Mouse (Mus musculus) lung, postnatal 0 days (tissue): ENCODE data around the gene Ctsh. TPM values are rescaled to one million over a fixed set of nuclear protein-coding genes. Genes with fewer than 3 reads are reported as not detected.
"Not testable (repeated sequence)": the region's sequence is repeated elsewhere in the genome, so short reads cannot be mapped to it uniquely, and the experiment has no call there.

Experiments
- ATAC-seq: fragments of 200-750 bp; cut with Nextera tagmentation; 2 replicates; pipeline ENCODE4 v1.8.0; 2017; ENCODE audit warnings: moderate library complexity
- DNase-seq: peaks from one replicate; pipeline ENCODE4 v3.0.0-alpha.2; 2016; ENCODE audit warnings: low spot score
- H3K27ac ChIP-seq: fragments of 300-500 bp; sonication (generic); 2 replicates; pipeline ENCODE4 v1.5.1; 2014; ENCODE audit warnings: antibody characterized with exemption, mild to moderate bottlenecking, low read length, mixed read lengths
- H3K27me3 ChIP-seq: fragments of 300-500 bp; sonication (generic); replicated peaks from 2 replicates; pipeline ENCODE4 v1.6.1; 2014; ENCODE audit warnings: low read length, mixed read lengths; ENCODE audit not compliant: insufficient read depth
- H3K36me3 ChIP-seq: fragments of 300-500 bp; sonication (generic); 2 replicates; pipeline ENCODE4 v1.6.1; 2014; ENCODE audit warnings: low read length, mixed read lengths; ENCODE audit not compliant: insufficient read depth
- H3K4me1 ChIP-seq: fragments of 300-500 bp; sonication (generic); 2 replicates; pipeline ENCODE4 v1.6.1; 2014; ENCODE audit warnings: antibody characterized with exemption, low read depth, low read length, mixed read lengths; ENCODE audit not compliant: insufficient read depth
- H3K4me2 ChIP-seq: fragments of 300-500 bp; sonication (generic); replicated peaks from 2 replicates; pipeline ENCODE4 v1.6.1; 2014; ENCODE audit warnings: low read depth, mild to moderate bottlenecking, low read length, moderate library complexity, mixed read lengths
- H3K4me3 ChIP-seq: fragments of 300-500 bp; sonication (generic); 2 replicates; pipeline ENCODE4 v1.5.1; 2014; ENCODE audit warnings: low read depth, low read length
- H3K9ac ChIP-seq: fragments of 300-500 bp; sonication (generic); replicated peaks from 2 replicates; pipeline ENCODE4 v1.6.1; 2014; ENCODE audit warnings: low read depth, mild to moderate bottlenecking
- H3K9me3 ChIP-seq: fragments of 300-500 bp; sonication (generic); 2 replicates; pipeline ENCODE4 v1.6.1; 2016; ENCODE audit warnings: low read length, mixed read lengths
- CTCF ChIP-seq: IDR thresholded peaks from 2 replicates; pipeline ENCODE4 v1.5.1; 2016; ENCODE audit warnings: antibody characterized with exemption, mild to moderate bottlenecking
- EP300 ChIP-seq: IDR thresholded peaks from 2 replicates; pipeline ENCODE4 v1.6.1; 2016; ENCODE audit warnings: antibody characterized with exemption, mild to moderate bottlenecking, control low read depth
- WGBS: fragments of 180-500 bp; shearing (Covaris S2); extraction: QIAGEN DNeasy Blood & Tissue Kit; methylation state at CpG from one replicate; pipeline ENCODE4 v1.1.7; 2014; 5-methylcytosine and 5-hydroxymethylcytosine counted together
- polyA plus RNA-seq: library from polyadenylated mRNA; unstranded; fragments of >200 nt; fragmentation: Nextera tagmentation; extraction: Ambion mirVana; gene quantifications from 2 replicates; pipeline ENCODE4 v1.2.1, GENCODE M21; 2015

The Ctsh gene
- polyA plus RNA-seq, 1 experiment from 2014 or later = 2,487 TPM

DNA sequence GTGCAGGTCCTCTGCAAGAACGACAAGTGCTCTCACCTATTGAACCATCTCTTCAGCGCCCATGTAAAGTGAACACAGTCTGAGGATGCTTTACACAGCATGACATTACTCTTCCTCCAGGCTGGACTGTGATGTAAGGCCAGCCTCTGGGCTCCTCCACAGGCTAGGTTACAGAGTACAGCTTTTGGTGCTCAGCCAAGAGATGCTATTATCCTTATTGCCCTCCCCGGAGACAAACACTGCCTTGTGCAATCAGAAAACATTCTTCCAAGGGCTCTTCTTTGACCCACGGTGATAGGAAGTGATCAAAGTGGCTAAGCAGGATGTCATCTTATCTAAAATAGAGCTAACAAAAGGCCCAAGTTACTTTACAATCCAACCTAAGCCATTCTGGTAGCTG, 15.4 kb upstream of the Ctsh start:
- Histone ChIP-seq H3K27me3 (no peaks in the 10 kb centered on the region), H3K4me1 (no peaks in the 10 kb centered on the region; the same call in 1 of the 2 replicates), H3K27ac (no peak overlapping the region), H3K4me2 (no peak overlapping the region), H3K4me3 (no peak overlapping the region), H3K9me3 (no peaks in the 10 kb centered on the region), H3K9ac (no peak overlapping the region), H3K36me3 (no peaks in the 10 kb centered on the region)
- ATAC-seq (no peak), DNase-seq (no peak)
- TF ChIP-seq CTCF (no peak), EP300 (no peak)
- 59% methylated on average over 4 of the region's 4 CpGs for WGBS

DNA sequence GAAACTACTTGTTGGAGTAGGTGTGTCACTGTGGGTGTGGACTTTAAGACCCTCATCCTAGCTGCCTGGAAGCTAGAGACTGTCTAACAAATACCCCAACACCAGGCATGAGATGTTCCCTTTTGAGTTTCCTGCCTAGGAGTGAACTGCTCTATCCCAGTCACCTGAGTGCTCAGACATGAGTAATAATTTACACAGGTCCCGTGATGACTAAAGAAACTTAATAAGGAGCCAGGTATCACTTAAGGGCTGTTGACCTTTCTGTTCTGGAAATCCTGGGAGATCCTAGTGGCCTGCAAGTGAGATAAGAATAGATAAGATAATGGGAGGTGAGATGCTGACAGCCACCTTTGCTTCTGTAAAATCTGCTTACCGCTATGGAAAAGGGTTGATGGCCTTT, 13.0 kb upstream of the Ctsh start:
- 48% methylated on average over 2 of the region's 2 CpGs for WGBS
- Histone ChIP-seq H3K4me3 (no peak overlapping the region), H3K9ac (no peak overlapping the region), H3K27me3 (no peaks in the 10 kb centered on the region), H3K4me2 (no peak overlapping the region), H3K9me3 (no peaks in the 10 kb centered on the region), H3K36me3 (no peaks in the 10 kb centered on the region), H3K27ac (no peak overlapping the region), H3K4me1 (no peaks in the 10 kb centered on the region; the same call in 1 of the 2 replicates)
- peak; percentile 63 for DNase-seq
- peak; percentile 16; the same call in 1 of the 2 replicates for ATAC-seq
- peak; percentile 95 for TF ChIP-seq EP300
- no peak for TF ChIP-seq CTCF

DNA sequence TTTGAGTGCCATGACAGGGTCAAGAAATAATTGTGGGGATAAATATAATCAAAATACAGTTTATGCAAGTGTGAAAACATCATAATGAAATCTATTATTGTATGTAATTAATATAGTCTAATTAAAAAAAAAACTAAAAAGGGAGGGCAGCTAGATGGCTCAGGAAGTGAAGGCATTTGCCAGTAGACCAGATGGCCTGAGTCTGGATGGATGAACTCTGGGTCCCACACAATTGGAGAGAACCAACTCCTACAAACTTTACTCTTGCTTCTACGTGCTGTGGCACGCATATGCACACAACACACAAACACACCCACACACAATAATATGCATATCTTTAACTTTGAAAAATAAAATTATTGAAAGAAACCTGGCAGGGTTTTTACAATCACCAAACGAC, 12.4 kb upstream of the Ctsh start:
- H3K9me3 ChIP-seq = no peaks in the 10 kb centered on the region
- TF ChIP-seq EP300 (no peak), CTCF (no peak)
- no peaks in the 10 kb centered on the region for H3K27me3 ChIP-seq
- H3K4me1 ChIP-seq = no peaks in the 10 kb centered on the region; the same call in 1 of the 2 replicates
- DNase-seq (no peak), ATAC-seq (no peak)
- H3K36me3 ChIP-seq = no peaks in the 10 kb centered on the region
- H3K9ac ChIP-seq = no peak overlapping the region
- no peak overlapping the region for H3K4me3 ChIP-seq
- H3K27ac ChIP-seq = no peak overlapping the region
- WGBS = 90% methylated on average over 3 of the region's 3 CpGs
- H3K4me2 ChIP-seq = no peak overlapping the region

DNA sequence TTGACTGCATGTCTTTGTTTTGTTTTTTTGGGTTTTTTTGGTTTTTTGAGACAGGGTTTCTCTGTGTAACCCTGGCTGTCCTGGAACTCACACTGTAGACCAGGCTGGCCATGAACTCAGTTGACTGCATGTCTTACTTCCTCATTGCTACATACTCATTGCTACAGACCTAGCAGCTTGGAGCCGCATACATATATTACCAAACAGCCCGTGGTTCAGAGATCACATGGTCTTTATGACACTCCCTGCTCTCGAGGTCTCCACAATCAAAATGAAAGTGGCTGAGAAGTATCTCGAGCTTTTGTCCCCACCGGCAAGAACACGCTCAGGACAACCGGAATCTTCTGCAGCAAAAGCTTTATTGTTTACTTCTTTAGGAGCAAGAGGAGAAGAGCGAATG, 11.0 kb upstream of the Ctsh start:
- 75% methylated on average over 8 of the region's 8 CpGs for WGBS

DNA sequence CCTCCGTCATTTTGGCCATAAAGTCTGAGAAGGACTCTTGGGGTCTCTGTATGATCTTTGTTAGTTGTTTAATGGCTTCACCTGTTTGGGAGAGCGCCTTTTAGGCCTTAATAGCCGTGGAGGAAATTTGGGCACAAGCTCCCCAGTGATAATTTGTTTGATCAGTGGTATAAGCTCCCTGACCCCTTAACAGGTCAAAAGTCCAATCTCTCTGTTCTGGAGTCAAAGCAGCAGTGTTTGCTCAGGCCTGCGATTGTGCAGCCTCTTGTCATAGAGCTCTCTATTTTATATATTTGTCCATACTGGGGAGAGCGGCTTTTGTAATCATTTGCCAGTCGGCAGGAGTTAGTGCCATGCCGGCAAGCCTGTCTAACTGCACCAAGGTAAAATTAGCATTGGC, 8.8 kb upstream of the Ctsh start:
- ATAC-seq (no peak), DNase-seq (no peak)
- Histone ChIP-seq H3K27ac (no peak overlapping the region), H3K36me3 (no peaks in the 10 kb centered on the region), H3K4me3 (no peak overlapping the region), H3K4me2 (no peak overlapping the region), H3K9me3 (no peaks in the 10 kb centered on the region), H3K9ac (no peak overlapping the region), H3K4me1 (no peaks in the 10 kb centered on the region), H3K27me3 (no peaks in the 10 kb centered on the region)
- TF ChIP-seq EP300 = no peak
- 79% methylated on average over 7 of the region's 7 CpGs for WGBS

More for the DNA sequence above, 11.0 kb upstream of the Ctsh start:
- not testable (repeated sequence) for H3K27me3 ChIP-seq, H3K27ac ChIP-seq, H3K4me1 ChIP-seq, H3K36me3 ChIP-seq, H3K9ac ChIP-seq, H3K9me3 ChIP-seq, H3K4me3 ChIP-seq, H3K4me2 ChIP-seq
- peak; percentile 69 for DNase-seq
- peak; percentile 82 for ATAC-seq

DNA sequence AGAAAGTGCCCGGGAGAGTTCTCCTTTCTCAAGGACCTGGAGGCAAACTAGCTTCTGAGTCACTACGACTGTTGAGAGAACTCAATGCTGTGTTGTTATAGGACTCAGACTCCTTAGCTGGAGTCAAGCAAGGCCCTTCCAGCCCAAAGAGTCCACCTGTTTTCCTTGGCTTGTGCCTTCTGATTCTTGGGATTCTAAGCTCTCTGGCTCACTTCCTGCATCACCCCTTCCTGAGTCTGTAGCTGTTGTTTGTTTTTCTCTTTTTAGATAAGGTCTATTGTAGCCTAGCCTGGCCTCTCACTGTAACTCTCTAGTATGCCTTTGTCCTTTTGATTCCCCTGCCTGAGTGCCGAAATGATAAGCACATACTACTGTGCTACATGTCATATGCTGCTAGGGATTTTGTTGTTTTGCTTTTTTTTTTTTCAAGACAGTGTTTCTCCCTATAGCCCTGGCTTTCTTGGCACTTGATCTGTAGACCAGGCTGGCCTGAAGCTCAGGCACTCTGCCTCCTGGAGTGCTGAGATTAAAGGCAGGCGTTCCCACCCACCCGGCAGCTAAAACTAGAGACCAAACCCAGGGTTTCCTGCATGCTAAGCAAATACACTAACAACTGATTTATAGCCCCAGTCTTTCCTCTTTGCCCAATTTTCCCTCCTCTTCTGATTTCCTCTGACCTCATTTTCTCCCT, 5.9 kb upstream of the Ctsh start:
- no peaks in the 10 kb centered on the region for H3K9me3 ChIP-seq
- H3K27me3 ChIP-seq = no peaks in the 10 kb centered on the region
- H3K4me3 ChIP-seq = no peak overlapping the region
- H3K36me3 ChIP-seq = no peaks in the 10 kb centered on the region
- TF ChIP-seq EP300 (peak; percentile 47), CTCF (no peak)
- WGBS = 27% methylated on average over 5 of the region's 5 CpGs
- DNase-seq (peak; percentile 82), ATAC-seq (peak; percentile 82)
- peak overlapping the region; percentile 16; the same call in 1 of the 2 replicates for H3K27ac ChIP-seq
- no peak overlapping the region for H3K9ac ChIP-seq
- H3K4me1 ChIP-seq = no peaks in the 10 kb centered on the region
- no peak overlapping the region for H3K4me2 ChIP-seq
